Mouse (Mus musculus): ENCODE measurements around the gene Col16a1. TPM values are rescaled to one million over a fixed set of nuclear protein-coding genes. Genes with fewer than 3 reads are reported as not detected.

Gene Col16a1
- polyA plus RNA-seq, 1 experiment, result 12.7 TPM

DNA sequence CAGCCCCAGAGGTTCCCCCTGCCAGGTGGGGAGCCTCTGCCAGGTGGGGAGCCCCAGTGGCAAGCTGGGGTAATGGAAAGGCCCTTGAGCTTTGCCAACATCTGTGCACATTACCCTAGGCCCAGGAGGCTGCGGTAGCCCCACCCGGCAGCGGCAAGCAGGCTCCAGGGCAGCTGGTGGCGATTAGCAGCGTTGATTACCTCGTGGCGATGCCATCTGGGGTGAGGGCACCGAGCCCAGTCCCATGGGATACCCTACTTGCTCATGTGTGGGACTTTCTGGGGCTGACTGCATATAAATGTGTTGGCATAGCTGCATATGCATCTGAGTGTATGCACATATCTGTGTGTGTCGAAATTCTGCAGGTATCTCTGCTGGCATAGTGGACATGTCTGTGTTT lies 3.4 kb upstream of the Col16a1 start:
- no peak overlapping the region for H3K27ac ChIP-seq (ENCODE audit: insufficient read depth, low read depth, low read length)
- H3K4me1 ChIP-seq (ENCODE audit: control insufficient read depth, insufficient read depth, low read length), result no peaks in the 10 kb centered on the region
- no peak overlapping the region for H3K4me3 ChIP-seq (ENCODE audit: insufficient read depth, low read depth, low read length)
- DNase-seq, result no peak
- H3K27me3 ChIP-seq (replicated peaks; ENCODE audit: control insufficient read depth, insufficient read depth, low read length), result no peaks in the 10 kb centered on the region
- WGBS, result 85% methylated on average over 9 of the region's 9 CpGs
- no peaks in the 10 kb centered on the region for H3K36me3 ChIP-seq (ENCODE audit: control insufficient read depth, insufficient read depth, low read length)
- TF ChIP-seq CTCF (conservative IDR thresholded peaks at IDR 0.05; ENCODE audit: insufficient read depth, insufficient read length, low read depth, low read length) (no peak), POLR2A (IDR thresholded peaks at IDR 0.05; ENCODE audit: low read depth, low read length) (no peak)

- no peaks in the 10 kb centered on the region for H3K27me3 ChIP-seq (replicated peaks; ENCODE audit: control insufficient read depth, insufficient read depth, low read length)
- no peak overlapping the region for H3K4me3 ChIP-seq (ENCODE audit: insufficient read depth, low read depth, low read length)
- no peaks in the 10 kb centered on the region for H3K36me3 ChIP-seq (ENCODE audit: control insufficient read depth, insufficient read depth, low read length)
- 55% methylated on average over 14 of the region's 14 CpGs for WGBS
- peak; percentile 52 for DNase-seq
- 0 out of 2 replicates have a peak overlapping the region, but pooled peaks have one; percentile 10 for H3K27ac ChIP-seq (ENCODE audit: insufficient read depth, low read depth, low read length)
- TF ChIP-seq CTCF (conservative IDR thresholded peaks at IDR 0.05; ENCODE audit: insufficient read depth, insufficient read length, low read depth, low read length) (no peak), POLR2A (IDR thresholded peaks at IDR 0.05; ENCODE audit: low read depth, low read length) (no peak)
- H3K4me1 ChIP-seq (ENCODE audit: control insufficient read depth, insufficient read depth, low read length), result no peaks in the 10 kb centered on the region
These were observed 2.0 kb upstream of the Col16a1 start for GRCm38 (mm10) chr4:130045609-130046008.

DNA sequence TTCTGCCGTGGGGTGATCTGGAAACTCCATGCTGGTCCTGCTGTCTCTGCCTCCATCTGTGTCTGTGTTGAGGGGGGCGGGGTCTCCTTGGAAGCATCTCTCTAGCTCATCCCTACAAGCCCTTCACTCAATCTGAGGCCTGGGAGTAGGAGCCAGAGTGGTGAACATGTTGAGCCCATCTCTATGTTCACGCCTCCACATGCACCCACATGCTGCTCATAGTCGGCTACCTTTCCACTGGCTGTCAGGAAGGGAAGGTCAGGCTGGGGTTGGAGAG lies 501 bp downstream of the Col16a1 start:
- TF ChIP-seq POLR2A (IDR thresholded peaks at IDR 0.05; ENCODE audit: low read depth, low read length) (no peak), CTCF (conservative IDR thresholded peaks at IDR 0.05; ENCODE audit: insufficient read depth, insufficient read length, low read depth, low read length) (no peak)
- Histone ChIP-seq H3K27ac (ENCODE audit: insufficient read depth, low read depth, low read length) (no peak overlapping the region), H3K27me3 (replicated peaks; ENCODE audit: control insufficient read depth, insufficient read depth, low read length) (no peaks in the 10 kb centered on the region), H3K4me1 (ENCODE audit: control insufficient read depth, insufficient read depth, low read length) (no peaks in the 10 kb centered on the region), H3K36me3 (ENCODE audit: control insufficient read depth, insufficient read depth, low read length) (no peaks in the 10 kb centered on the region), H3K4me3 (ENCODE audit: insufficient read depth, low read depth, low read length) (peak overlapping the region; percentile 35)
- WGBS, result 57% methylated on average over 4 of the region's 4 CpGs
- no peak for DNase-seq

DNA sequence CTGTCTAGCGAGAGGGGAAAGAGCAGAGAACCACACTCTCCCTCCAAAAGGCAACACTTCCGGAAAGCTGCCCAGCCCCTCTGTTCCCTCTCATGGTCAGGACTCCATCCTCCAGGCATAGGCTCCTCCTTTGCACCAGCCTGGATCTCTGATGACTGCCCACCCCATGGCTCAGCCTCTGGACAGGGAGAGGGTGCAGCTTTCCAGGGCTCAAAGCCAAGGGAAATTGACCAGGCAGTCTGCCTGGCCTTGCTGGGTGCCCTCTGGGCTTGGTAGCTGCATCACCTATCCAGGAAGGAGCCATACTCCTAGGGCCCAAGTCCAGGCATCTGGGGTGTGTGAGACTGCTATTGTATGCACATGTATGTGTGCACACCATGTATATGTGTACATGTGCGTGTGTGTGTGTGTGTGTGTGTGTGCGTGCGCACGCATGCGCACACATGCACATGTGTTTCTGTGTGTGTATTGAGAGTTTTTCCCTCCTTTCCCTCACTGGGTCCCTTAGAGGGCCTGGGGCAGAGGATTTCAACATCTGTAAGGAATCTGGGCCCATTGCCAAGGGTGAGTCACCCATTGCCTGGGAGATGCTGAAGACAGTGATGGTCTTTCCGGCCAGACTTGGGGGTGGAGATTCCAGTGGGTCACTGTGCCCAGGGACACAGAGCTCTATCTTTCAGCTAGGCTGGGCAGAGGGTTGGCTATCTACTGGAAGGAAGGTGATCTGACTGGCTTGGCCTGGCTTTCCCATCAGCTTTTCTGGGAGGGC lies 2.6 kb downstream of the Col16a1 start:
- peak; percentile 69 for DNase-seq
- Histone ChIP-seq H3K27ac (ENCODE audit: insufficient read depth, low read depth, low read length) (no peak overlapping the region), H3K4me3 (ENCODE audit: insufficient read depth, low read depth, low read length) (no peak overlapping the region), H3K36me3 (ENCODE audit: control insufficient read depth, insufficient read depth, low read length) (no peaks in the 10 kb centered on the region), H3K27me3 (replicated peaks; ENCODE audit: control insufficient read depth, insufficient read depth, low read length) (no peaks in the 10 kb centered on the region), H3K4me1 (ENCODE audit: control insufficient read depth, insufficient read depth, low read length) (no peaks in the 10 kb centered on the region)
- 77% methylated on average over 8 of the region's 8 CpGs for WGBS
- no peak for TF ChIP-seq POLR2A (IDR thresholded peaks at IDR 0.05; ENCODE audit: low read depth, low read length)
- no peak for TF ChIP-seq CTCF (conservative IDR thresholded peaks at IDR 0.05; ENCODE audit: insufficient read depth, insufficient read length, low read depth, low read length)

DNA sequence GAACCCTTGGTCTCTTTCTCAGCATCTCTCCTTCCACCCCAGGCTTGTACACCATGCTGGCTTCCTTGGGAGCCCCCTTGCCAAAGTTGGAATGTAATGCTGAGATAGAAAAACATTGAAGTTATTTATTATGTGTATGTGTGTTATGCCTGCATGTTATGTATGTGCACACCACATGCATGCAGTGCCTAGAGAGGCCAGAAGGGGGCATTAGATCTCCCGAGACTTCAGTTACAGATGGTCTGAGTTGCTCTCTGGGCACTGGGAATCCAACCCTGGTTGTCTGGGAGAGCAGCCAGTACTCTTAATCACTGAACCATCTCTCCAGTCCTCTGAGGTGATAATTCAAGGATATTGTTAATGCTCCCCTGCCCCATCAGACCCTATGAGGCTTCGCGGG lies 4.6 kb downstream of the Col16a1 start:
- DNase-seq, result no peak
- Histone ChIP-seq H3K27me3 (replicated peaks; ENCODE audit: control insufficient read depth, insufficient read depth, low read length) (no peaks in the 10 kb centered on the region), H3K27ac (ENCODE audit: insufficient read depth, low read depth, low read length) (no peak overlapping the region), H3K4me3 (ENCODE audit: insufficient read depth, low read depth, low read length) (no peak overlapping the region), H3K36me3 (ENCODE audit: control insufficient read depth, insufficient read depth, low read length) (no peaks in the 10 kb centered on the region), H3K4me1 (ENCODE audit: control insufficient read depth, insufficient read depth, low read length) (0 out of 2 replicates have a peak, but pooled peaks cover 3% of the 10 kb centered on the region)
- 91% methylated on average over 3 of the region's 3 CpGs for WGBS
- TF ChIP-seq CTCF (conservative IDR thresholded peaks at IDR 0.05; ENCODE audit: insufficient read depth, insufficient read length, low read depth, low read length) (no peak), POLR2A (IDR thresholded peaks at IDR 0.05; ENCODE audit: low read depth, low read length) (no peak)

- WGBS, result 84% methylated on average over 9 of the region's 9 CpGs
- Histone ChIP-seq H3K36me3 (ENCODE audit: control insufficient read depth, insufficient read depth, low read length) (no peaks in the 10 kb centered on the region), H3K27ac (ENCODE audit: insufficient read depth, low read depth, low read length) (no peak overlapping the region), H3K4me1 (ENCODE audit: control insufficient read depth, insufficient read depth, low read length) (0 out of 2 replicates have a peak, but pooled peaks cover 3% of the 10 kb centered on the region), H3K27me3 (replicated peaks; ENCODE audit: control insufficient read depth, insufficient read depth, low read length) (no peaks in the 10 kb centered on the region), H3K4me3 (ENCODE audit: insufficient read depth, low read depth, low read length) (no peak overlapping the region)
- TF ChIP-seq POLR2A (IDR thresholded peaks at IDR 0.05; ENCODE audit: low read depth, low read length) (no peak), CTCF (conservative IDR thresholded peaks at IDR 0.05; ENCODE audit: insufficient read depth, insufficient read length, low read depth, low read length) (no peak)
- no peak for DNase-seq
These were observed 5.5 kb downstream of the Col16a1 start for GRCm38 (mm10) chr4:130053111-130053510.

- H3K4me3 ChIP-seq (ENCODE audit: insufficient read depth, low read depth, low read length), result no peak overlapping the region
- no peak for DNase-seq
- 0 out of 2 replicates have a peak, but pooled peaks cover 3% of the 10 kb centered on the region for H3K4me1 ChIP-seq (ENCODE audit: control insufficient read depth, insufficient read depth, low read length)
- H3K27me3 ChIP-seq (replicated peaks; ENCODE audit: control insufficient read depth, insufficient read depth, low read length), result no peaks in the 10 kb centered on the region
- no peak overlapping the region for H3K27ac ChIP-seq (ENCODE audit: insufficient read depth, low read depth, low read length)
- 29% methylated on average over 1 of the region's 1 CpGs for WGBS
- TF ChIP-seq POLR2A (IDR thresholded peaks at IDR 0.05; ENCODE audit: low read depth, low read length), result no peak
- no peak for TF ChIP-seq CTCF (conservative IDR thresholded peaks at IDR 0.05; ENCODE audit: insufficient read depth, insufficient read length, low read depth, low read length)
- H3K36me3 ChIP-seq (ENCODE audit: control insufficient read depth, insufficient read depth, low read length), result no peaks in the 10 kb centered on the region
These were observed 7.1 kb downstream of the Col16a1 start for GRCm38 (mm10) chr4:130054727-130055126.
